Mouse (Mus musculus): ENCODE data around the gene Retsat.
A peak's percentile ranks its signal among the peaks of the same experiment; 100 is the strongest.

Retsat gene

GRCm38 (mm10) chr6:72588307-72588706 is 10.0 kb upstream of the Retsat start:
- no peak for DNase-seq (ENCODE audit: low spot score in 2 of 2)

GRCm38 (mm10) chr6:72590111-72590510 is 8.2 kb upstream of the Retsat start:
- no peak for DNase-seq (ENCODE audit: low spot score in 2 of 2)

- no peak for DNase-seq (ENCODE audit: low spot score in 2 of 2)
Measured at GRCm38 (mm10) chr6:72593011-72593803, 5.1 kb upstream of the Retsat start.

GRCm38 (mm10) chr6:72593914-72594313 is 4.4 kb upstream of the Retsat start:
- DNase-seq (ENCODE audit: low spot score in 2 of 2), result no peak

DNA sequence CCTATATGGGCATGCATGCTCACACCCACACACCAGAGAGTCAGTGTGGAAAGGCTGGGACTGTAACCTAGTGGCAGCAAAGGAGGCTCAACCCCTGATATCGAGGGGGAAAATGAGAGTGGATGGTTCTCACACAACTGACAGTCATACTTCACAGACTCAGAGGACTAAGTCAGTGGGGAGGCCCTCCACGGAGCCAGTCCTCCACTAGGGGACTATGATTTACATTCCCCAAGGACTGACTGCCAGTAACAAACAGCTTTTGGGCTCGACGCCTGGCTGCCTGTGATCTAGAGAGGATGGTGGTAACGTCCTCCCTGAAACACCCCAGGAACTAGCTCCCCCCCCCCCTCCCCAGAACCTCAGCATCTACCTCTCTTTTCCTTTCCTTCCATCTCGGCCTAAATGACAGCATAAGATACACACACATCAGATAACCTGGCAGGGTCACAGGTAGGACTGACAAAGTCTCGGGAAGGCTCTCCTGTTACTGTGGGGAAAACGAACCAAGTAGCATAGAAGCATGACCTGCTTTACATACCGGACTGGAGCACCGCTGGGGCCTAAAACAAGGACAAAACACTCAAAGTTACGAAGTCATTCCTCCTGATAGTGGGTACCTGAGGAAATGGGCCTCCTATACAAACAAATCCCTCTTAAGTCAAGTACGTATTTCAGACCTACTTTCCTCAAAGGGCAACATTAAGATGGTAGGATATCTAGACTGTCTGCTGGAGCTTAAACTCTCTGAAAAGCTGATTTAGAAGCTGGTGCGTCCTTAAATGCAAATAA is 996 bp upstream of the Retsat start:
- DNase-seq (ENCODE audit: low spot score in 2 of 2), result no peak

DNA sequence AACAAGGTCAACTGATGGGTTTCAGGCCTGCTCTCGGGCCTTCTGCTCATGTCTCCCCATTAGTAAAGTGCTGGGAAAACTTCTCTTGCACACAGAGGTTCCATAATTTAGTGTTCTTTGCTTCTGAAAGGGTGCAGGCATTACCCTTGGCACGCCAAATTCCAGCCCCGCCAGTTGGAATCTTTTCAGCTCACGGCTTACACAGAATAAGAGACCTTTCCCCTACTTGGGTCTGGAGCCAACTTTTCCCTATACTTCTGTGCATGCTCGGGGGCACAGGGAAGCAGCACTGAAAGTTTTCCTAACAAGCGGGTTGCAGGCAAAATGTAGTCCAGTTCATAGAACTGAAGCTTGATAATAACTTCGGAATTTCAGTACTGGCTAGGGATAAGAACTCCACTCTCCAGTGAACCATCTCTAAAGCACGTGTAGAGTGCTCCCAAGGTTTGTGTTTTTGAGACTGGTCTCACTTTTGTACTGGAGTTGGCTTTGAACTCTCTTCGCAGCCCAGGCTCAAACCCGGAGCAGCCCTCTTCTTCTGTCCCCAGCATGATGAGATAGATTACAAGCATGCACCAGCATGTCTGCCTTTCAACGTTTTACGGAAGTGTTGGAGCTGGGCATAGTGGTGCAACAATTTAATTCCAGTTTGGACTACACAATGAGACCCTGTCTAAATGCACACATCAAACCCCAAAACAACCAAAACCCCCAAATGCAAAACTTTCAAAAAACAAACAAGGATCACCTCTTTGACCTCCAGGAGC is 699 bp downstream of the Retsat start:
- peak in 1 of 2 experiments; percentile 25 for DNase-seq (ENCODE audit: low spot score in 2 of 2)

GRCm38 (mm10) chr6:72600216-72600615 is 1.9 kb downstream of the Retsat start:
- DNase-seq (ENCODE audit: low spot score in 2 of 2), result no peak

DNA sequence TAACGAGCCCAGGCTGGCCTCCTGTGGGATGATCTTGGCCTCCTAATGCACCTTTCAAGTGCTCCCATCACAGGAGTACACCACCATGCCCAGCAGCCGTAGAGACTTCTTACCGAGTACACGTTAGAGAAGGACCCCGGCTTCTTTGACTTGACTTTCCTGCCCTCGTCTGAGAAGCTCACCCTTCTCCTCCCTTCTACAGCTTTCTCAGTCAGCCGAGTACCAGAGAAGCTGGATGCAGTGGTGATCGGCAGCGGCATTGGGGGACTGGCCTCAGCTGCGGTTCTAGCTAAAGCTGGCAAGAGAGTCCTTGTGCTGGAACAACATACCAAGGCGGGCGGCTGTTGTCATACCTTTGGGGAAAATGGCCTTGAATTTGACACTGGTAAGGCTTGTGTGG is 2.5 kb downstream of the Retsat start:
- DNase-seq (ENCODE audit: low spot score in 2 of 2), result no peak

DNA sequence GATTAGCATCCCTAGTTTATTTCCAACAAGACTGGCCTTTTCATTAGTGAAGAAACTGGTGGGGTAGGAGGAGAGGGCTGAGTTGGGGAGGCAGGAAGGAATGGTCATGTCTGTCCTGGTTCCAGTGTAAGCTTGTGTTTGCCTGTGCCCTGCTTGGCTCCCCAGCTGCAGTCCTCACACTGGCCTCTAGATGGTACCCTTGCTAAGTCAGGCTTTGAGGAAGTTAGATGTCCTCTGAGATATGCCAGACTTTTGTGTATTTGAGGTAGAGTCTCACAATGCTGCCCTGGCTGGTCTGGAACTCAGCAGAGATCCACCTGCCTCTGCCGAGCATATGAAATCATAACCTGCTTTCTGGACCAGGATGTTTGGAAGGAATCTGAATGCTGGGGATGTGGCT is 3.5 kb downstream of the Retsat start:
- peak; percentile 67 to 84 for DNase-seq (ENCODE audit: low spot score in 2 of 2)

DNA sequence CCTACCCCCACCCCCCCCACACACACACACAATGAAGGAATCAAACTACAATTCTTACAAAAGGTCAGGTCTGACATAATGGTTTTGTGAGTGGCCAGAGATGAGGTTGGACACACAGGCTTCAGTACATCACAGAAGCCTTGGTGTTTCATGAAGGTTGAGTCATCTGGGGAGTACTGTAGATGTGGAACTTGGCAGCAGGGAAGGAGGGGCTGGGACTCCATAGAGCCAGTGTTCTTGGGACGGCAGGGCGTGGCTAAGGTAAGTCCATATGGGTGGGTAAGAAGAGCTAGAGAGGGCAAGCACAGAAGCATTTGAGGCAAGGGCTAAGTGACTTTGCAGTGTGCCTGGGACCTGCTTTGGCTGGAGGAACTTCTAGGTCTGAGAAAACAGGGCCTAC is 5.8 kb downstream of the Retsat start:
- no peak for DNase-seq (ENCODE audit: low spot score in 2 of 2)

DNA sequence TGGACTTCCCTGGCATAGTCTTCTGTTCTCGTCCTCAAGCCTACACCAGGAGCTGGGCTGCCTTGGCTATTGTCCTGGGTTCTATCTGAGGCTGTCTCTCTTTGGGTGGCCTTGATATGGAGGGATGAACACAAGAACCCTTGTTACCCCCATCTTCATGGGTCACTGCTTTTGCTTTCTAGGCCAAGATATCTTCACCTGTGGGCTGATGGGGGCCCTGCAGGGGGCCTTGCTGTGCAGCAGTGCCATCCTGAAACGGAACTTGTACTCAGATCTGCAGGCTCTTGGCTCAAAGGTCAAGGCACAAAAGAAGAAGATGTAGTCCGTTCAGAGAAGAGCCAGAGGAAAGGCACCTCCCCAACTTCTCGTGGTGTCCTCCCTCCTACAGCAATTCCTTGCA is 8.8 kb downstream of the Retsat start:
- DNase-seq (ENCODE audit: low spot score in 2 of 2), result no peak

- no peak for DNase-seq (ENCODE audit: low spot score in 2 of 2)
Measured at GRCm38 (mm10) chr6:72607676-72608075, 9.4 kb downstream of the Retsat start.

DNA sequence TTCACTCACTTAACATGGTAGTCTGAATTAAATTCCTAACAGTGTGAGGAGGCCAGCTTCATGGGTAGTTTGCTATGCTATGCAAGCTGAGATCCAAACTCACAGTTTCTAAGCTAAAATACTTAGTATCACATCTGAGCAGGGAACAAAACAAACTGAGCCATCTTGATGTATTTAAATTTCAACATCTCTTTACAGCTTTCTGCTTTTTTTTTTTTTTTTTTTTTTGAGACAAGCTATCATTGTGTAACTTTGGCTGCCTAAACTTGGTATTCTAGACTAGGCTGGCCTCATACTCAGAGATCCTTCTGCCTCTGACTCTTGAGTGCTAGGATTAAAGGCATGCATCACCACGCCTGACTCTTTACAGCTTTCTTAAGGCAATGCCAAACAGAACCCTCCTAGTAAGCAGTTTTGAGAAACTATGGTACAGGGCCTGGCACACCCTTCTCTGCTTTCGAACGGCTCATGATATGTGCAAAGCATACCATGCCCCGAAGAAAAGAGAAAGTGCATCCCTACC is 10.4 kb downstream of the Retsat start:
- no peak for DNase-seq (ENCODE audit: low spot score in 2 of 2)

- no peak for DNase-seq (ENCODE audit: low spot score in 2 of 2)
Measured at GRCm38 (mm10) chr6:72610261-72610660, 12.0 kb downstream of the Retsat start.

GRCm38 (mm10) chr6:72615151-72615550 is 16.9 kb downstream of the Retsat start:
- no peak for DNase-seq (ENCODE audit: low spot score in 2 of 2)

GRCm38 (mm10) chr6:72615561-72616375 is 17.5 kb downstream of the Retsat start:
- DNase-seq (ENCODE audit: low spot score in 2 of 2), result peak; percentile 24 to 26

DNA sequence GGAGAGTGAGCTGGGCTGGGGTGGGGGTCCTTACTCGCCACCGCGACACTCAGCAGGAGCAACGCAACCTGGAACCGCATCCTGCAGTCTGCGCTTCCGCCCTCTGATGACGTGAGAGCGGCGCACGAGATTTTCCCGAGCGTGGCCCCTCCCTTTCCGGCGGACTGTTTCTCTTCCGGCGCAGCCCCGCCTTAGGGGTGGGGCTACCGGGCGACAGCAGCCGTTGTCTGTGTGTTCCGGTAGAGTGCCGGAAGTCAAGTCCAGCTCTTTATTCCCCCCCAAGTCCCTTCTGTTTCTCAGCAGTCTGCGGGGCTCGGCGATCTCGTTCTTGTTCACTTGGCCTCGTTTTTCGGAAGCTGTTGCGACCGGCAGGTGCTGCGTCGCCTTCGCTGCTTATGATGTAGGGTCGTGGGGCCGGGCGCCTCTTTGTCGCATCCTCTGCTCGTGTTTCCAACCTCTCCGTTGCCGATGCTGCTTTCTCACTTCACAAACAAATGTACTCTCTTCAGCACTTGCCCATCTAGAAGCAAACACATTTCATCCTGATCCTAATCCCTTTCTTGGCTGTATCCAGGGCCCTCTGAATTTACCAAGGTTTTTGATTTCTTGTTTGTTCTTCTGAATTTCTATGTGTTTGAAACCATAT is 18.5 kb downstream of the Retsat start, which contains the start of gene Tgoln1:
Gene Tgoln1 (minus strand): TSS at position 358 of the 646 bp plus-strand sequence.
- peak; percentile 93 to 96 for DNase-seq (ENCODE audit: low spot score in 2 of 2)

DNA sequence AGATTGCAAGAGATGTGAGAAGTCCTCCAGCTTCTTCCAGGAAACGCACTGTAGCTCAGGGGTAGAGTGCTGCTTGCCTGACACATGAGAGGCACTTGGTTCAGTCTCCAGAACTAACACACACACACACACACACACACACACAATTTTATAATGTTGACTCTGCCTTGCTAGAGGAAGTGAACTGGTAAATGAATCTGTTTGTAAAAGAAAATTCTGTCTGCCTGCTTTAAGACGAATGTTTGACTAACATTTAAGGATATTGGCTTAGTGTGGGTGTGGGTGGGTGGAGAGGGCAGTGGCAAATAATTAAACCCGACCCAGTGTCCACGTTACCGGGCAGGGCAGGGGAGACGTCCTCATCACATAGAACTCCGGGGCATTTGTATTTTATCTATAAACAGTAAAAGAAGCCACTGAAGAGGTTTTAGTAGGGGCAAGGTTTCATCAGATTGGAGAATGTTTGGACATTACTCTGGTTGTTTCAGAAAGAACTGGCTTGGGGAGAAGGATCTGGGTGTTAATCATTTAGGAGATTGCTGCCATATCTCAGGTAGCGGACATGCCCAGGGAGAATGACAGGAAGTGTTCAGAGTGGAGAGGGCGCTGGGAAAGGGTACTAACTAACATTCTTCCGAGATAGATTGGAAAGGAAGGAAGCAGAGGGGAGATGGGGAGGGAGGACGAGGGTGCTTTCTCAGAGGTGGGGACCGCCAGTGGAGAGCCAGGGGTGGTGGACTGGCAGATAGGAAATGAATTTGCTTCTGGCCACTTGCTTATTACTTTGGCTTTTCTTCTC is 21.7 kb downstream of the Retsat start:
- no peak for DNase-seq (ENCODE audit: low spot score in 2 of 2)

GRCm38 (mm10) chr6:72620920-72621319 is 22.6 kb downstream of the Retsat start:
- no peak for DNase-seq (ENCODE audit: low spot score in 2 of 2)

DNA sequence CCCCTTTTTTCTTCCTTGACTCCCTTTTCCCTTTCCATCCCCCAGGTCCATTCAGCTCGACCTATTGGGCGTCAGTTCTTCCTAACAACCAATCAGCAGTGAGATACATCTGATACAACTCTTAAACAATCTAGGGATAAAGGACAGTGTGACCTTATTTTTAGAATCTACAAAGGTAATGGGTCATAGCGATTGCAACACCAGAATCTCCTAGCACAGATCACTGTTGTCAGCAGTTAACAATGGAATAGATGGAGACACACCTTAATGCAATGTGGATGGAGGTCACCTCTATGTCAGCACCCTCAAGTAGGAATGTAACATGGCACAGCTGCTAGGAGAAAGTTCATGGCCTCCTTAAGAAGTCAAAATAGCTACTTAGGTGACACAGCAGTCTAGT is 24.6 kb downstream of the Retsat start:
- no peak for DNase-seq (ENCODE audit: low spot score in 2 of 2)
